Mouse (Mus musculus): ENCODE data around the gene Edaradd.
A peak's percentile ranks its signal among the peaks of the same experiment; 100 is the strongest.

Gene Edaradd

DNA sequence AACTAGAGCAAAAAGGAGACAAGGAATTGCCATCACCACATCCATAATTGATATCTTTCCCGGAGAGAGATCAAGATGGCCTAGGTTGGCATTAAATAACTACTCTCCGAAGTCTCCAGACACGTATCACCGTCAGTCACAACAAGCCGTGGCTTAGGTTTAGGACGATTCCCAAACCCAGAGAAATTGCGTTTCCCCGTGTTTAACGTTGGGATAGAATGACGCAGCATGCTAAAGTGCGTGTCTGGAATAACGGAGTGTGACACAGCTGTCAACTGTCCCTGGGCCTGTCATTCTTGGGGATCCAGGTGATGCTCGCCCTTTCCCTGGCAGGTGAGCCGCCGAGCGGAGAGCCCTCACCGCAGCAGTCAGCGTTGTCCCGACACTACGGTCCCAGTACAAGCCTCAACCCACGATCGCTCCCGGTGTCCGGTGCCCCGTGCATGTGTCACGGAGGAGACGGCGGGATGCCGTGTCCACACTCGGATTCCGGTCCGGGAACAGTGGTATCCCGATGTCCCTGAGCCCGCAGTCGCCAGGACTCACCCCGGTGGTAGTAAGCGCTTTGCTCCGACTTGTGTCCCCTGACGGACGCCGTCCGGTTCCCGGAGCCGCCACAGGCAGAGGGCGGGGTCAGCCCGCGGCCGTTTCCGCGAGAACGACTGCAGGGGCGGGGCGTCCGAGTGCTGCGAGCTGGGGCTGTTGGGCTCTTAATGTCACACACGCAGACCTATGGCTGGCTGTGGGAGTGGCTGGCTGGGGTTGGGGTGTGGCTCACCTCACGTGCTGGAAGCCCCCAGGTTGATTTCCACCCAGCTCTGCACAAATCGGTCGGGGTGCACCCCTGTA, 59.1 kb downstream of the Edaradd start:
- DNase-seq (ENCODE audit: extremely low spot score): peak; percentile 90

DNA sequence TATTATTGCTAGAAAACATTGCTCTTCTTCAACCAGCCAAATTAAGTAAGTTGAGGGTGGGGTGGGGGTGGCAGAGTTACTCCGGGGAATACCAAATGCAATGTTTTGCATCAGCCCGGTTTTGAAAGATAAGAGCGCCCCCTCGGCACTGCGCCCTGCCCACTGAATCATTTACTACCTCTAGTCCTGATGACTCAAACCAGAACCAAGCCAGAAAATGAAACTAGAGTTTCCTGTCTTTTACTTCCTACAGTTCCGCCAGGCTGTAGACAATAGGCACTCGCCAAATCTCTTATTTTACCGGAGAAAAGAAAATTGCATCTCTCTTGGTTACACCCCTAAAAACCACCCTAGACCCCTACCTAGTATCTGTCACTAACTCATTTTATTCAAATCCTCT, 59.8 kb downstream of the Edaradd start:
- peak; percentile 27 for DNase-seq (ENCODE audit: extremely low spot score)

DNA sequence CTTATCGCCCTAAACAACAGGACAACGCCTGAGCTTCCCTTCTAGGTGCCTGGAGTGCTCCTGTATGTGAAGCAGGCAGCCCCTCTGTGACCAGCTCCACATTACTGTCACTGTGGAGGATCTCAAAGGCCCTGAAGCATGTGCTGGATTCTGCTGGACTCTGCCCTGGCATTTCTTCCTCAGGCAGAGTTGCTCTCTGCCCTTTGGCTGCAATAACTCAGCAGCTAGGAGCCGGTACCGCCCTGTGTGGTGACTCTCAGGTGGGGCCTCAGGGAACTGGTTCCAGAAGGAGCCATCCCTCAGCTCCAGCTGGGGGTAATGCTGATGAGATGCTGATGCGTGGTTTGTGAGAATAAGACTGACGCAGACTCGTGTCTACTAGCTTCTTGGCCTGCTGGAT, 63.5 kb downstream of the Edaradd start:
- no peak for DNase-seq (ENCODE audit: extremely low spot score)

DNA sequence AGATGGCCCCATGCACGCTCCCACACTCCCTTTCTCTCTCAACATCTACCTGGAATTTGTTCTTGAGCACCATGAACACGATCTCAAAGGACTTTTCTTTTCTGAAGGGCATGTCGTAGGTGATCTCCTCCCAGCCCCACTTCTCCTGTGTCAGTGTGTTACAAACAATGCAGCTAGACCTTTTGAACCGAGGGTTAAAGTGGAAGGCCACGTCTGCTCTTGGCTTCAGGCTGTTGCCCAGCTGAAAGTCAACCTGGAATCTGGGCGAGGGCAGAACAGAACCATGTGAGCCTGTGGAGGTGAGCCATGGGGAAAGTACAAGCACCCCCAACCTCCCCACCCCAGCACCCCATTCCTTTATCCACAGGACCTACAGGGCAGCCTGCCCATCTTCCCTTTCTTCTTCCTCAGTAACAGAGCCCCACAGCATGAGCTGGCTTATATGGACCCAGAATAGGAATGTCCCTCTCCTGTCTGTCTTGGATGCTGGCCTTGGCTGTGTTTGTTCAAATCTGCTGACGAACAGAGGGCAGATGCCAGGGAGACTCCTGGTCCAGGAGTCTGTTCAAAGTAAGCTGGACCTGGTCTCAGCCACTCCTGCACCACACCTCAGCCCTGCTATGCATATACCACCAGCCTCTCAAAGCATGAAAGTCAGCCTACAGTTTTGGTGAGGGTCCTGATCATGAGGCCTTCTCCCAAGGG, 65.4 kb downstream of the Edaradd start:
- no peak for DNase-seq (ENCODE audit: extremely low spot score)

DNA sequence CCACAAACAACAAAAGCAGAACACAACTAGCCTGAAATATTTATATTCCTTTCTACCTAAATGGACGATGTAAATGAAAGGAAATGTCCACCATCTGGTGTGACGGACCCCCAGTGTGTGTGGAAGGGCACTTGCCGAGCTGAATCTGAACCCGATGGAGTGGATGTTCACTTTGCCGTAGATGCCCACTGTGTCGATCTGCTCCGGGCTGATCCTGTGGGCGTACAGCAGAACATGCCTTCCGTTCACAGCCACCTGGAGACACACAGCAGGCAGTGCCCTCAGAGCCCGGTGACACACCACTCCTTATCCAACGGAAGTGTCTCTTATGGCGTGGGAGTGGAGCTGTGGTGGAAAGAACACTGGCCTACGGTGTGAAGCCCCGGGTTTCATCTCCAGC, 67.1 kb downstream of the Edaradd start:
- no peak for DNase-seq (ENCODE audit: extremely low spot score)

DNA sequence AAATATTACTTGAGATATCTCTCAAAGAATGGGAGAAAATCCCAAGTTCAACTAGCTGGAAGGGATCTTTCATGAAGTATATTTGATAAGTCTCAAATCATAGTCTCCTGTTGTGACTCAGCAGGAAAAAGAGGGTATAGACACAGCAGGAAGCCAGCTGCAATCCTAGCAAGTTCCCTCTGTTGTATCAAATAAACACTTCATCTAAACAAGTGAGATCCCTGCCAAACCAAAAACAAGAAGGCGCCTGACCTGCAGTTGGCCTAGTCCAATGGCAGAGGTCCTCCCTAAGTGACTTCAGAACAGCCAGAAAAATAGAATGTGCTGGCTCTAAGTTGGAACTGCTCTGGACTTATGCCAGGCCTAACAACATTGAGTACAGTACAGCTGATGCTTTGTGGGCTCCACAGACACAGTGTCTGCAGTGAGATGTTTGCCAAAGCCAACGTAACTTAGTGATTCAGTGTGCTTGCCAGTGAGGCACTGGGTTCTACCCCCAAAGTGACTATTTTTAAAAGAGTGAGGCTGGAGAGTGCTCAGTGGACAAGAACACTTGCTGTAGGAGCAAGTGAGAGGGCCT, 78.1 kb downstream of the Edaradd start:
- no peak for DNase-seq (ENCODE audit: extremely low spot score)

DNA sequence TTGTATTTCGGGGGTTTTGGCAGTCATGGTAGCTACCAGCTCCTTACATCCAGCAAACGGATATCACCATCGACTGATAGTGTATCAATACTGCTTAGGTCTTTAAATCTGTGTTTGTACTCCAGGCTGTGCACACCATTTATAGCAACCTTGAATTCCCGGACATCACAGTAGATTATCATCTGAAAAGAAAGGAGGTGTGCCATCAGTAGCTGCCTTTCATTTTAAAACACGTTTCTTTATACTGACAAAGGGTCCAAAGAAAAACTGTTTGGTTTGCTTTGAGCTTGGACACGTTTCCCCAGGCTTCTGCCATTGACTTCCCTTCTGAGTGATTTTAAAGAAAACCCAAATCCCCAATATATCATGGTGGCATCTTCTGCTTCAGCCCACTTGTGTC, 79.4 kb downstream of the Edaradd start:
- DNase-seq (ENCODE audit: extremely low spot score): no peak

DNA sequence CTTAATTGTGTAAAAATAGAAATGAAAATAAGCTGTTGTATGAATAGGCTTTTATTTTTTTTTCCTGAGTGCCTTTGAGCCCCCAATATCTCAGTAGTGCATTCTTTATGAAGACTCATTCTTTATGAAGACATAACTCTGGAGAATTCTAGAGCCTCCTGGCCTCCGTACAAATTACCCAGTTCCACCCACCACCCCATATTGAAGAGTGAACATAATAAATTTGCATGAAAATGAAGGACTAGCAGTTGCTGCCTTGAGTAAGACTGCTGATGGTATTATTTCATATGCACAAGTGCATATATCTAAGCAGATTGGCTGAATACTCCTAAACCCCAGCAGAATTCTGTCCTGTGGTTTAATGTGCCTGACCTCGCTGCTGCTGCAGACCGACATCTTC, 80.7 kb downstream of the Edaradd start:
- no peak for DNase-seq (ENCODE audit: extremely low spot score)

DNA sequence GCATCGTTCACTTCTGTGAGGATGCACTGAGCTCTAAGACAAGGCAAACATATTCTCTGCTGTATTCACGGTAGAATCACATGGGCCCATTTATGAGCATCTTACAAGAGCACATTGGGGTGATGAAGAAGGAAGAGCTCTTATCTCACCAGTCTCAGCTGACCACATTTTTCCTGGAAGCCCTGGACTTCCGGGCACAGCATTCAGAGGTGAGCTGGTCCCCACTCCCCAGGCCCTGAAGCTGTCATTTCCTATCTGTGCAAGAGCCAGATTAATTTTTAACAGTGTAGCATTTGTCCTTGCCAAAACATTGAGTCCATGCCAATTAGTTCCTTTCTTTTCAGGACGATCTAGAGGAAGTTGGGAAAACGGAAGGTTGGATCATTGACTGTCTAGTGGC, 86.4 kb downstream of the Edaradd start:
- no peak for DNase-seq (ENCODE audit: extremely low spot score)

DNA sequence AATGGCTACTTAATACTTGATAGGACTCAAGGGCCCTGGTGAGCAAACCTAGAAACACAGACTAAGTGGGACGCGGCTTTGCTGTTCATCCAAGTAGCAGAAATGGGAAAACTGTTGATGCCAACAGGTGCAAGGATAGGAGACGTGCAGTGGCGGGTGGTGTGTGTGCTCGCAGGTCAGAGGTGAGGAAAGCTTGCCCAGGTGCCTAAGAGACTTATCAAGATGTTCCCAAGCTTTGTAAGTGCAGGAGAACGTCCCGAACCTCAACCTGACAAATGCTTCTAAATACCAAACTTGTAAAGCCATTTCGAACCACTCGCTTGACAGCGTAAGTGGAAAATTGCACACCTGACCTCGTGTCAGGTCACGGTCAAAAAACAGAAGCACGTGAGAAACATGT, 91.7 kb downstream of the Edaradd start:
- DNase-seq (ENCODE audit: extremely low spot score): no peak
